Mouse (Mus musculus): Measurements from ENCODE around the gene Gabarapl1. TPM values are rescaled to one million over a fixed set of nuclear protein-coding genes. Genes with fewer than 3 reads are reported as not detected.
"Not testable (repeated sequence)": the region's sequence is repeated elsewhere in the genome, so short reads cannot be mapped to it uniquely, and the experiment has no call there.

The Gabarapl1 gene
- polyA plus RNA-seq (2016; fragmentation: Nextera tagmentation; extraction: Ambion mirVana): 44.9 and 46.5 TPM in 2 replicates

DNA sequence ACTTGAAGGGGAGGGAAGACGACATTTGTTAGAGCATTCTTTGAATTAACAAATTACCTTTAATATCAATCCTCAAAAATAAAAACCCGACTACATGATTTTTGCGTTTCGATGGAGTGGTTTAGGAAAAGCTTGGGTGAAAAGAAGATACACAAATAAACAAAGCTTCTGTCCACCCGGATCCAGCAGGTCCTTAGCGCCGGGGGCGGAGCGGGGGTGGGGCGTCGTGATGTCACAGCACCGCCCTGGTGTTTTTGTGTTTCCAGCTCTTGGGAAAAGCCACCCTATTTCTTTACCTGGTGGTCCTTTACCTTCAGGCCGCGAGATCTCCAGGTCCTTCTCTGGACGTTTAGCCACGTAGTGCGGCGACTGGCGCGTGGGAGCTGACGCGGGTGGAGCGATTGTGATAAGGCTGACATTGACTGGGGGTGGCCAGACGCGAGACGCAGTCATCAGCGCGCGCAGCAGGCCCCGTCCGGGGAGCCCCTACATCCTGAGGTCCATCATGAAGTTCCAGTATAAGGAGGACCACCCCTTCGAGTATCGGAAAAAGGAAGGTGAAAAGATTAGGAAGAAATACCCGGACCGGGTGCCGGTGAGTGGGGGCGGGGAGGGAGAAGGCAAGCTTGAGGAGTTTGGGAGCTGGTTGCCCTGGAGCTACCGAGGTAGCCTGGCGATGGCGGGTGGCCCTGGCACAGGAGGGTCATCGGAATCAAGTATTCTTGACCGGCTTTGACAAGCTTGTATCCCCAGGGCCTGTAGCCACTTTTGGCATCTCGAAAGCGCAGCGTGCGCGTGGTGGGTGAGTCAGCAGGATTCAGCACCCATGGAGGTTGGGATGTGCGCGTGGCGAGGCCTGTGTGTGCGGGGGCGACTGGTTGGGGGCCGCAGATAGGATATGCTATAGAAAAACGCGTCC is at the start of gene Gabarapl1:
Gene Gabarapl1, plus strand, starts transcription at position 219 of the 919 bp plus-strand sequence.
- Histone ChIP-seq H3K9me3 (no peaks in the 10 kb centered on the region), H3K27ac (replicated peaks) (peak within 1 kb of the TSS; percentile 86), H3K4me1 (peaks cover 19% of the 10 kb centered on the region), H3K27me3 (replicated peaks; ENCODE audit: low read depth, poor library complexity, severe bottlenecking) (no peaks in the 10 kb centered on the region), H3K4me3 (peak within 1 kb of the TSS; percentile 72), H3K36me3 (replicated peaks) (peaks cover 11% of the 10 kb centered on the region)
- DNase-seq (ENCODE audit: low spot score): peak; percentile 86
- WGBS: under 1% methylated on average over 55 of the region's 55 CpGs

DNA sequence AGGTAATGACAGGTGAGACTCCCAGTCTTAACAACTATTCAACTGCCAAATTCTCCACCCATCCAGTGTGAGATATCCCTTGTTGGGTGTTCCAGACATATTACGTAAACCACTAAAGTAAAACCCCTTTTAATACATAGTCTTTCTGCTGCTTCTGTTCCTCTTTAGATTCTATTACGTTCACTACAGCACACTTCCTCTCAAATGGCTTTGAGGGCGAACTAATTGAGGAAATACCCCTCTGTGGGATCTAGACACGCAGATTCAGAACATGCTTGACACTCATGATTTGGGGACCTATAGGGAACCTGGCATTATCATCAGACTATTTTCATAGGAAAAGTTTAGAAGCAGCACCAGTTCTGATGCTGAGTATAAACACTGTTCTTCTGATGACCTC is 38.0 kb upstream of the Gabarapl1 start:
- Histone ChIP-seq H3K9me3 (no peaks in the 10 kb centered on the region), H3K27me3 (replicated peaks; ENCODE audit: low read depth, poor library complexity, severe bottlenecking) (no peaks in the 10 kb centered on the region), H3K36me3 (replicated peaks) (no peaks in the 10 kb centered on the region), H3K4me3 (no peak overlapping the region), H3K27ac (replicated peaks) (no peak overlapping the region), H3K4me1 (no peaks in the 10 kb centered on the region)
- DNase-seq (ENCODE audit: low spot score): no peak
- 83% methylated on average over 4 of the region's 4 CpGs for WGBS

DNA sequence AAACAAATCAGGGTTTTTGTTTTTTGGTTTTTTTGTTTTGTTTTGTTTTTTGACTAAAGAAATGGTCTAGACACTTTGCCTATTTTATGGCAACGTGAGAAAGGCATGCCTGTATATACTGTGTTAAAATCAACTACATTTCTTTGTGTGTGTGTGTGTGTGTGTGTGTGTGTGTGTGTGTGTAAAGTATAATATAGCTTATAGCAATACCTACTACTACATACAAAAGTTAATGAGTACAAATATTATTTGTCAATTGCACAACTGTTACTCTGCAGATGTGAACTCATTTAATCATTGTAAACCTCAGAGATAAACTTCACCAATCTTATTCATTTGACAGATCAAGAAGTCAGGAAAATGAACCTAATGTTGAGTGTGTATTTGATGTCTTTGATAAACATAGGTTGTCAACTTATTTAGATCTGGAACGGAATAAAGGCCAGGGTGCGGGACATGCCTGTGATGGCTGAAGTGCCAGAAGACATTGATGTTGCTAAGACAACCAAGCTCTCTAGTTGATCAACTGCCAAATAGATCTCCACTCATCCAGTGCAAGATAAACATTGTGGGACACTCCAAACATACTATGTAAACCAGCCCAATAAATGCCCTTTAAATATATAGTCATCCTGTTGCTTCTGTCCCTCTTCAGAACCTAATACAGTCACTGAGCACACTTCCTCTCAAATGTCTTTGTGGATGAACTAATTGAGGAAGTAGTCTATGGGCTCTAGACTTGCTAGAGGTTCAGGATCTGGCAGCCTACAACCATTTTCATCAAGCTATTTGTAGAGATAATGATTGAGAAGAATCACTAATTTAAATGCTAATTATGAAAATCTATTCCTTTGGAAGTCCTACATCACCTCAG is 35.4 kb upstream of the Gabarapl1 start:
- Histone ChIP-seq H3K27me3 (replicated peaks; ENCODE audit: low read depth, poor library complexity, severe bottlenecking) (no peaks in the 10 kb centered on the region), H3K4me3 (no peak overlapping the region), H3K27ac (replicated peaks) (no peak overlapping the region), H3K9me3 (no peaks in the 10 kb centered on the region), H3K36me3 (replicated peaks) (no peaks in the 10 kb centered on the region), H3K4me1 (no peaks in the 10 kb centered on the region)
- no peak for DNase-seq (ENCODE audit: low spot score)
- WGBS: 94% methylated on average over 3 of the region's 3 CpGs

- WGBS: 92% methylated on average over 1 of the region's 1 CpGs
These were observed 33.4 kb upstream of the Gabarapl1 start for GRCm38 (mm10) chr6:129499516-129499915.

DNA sequence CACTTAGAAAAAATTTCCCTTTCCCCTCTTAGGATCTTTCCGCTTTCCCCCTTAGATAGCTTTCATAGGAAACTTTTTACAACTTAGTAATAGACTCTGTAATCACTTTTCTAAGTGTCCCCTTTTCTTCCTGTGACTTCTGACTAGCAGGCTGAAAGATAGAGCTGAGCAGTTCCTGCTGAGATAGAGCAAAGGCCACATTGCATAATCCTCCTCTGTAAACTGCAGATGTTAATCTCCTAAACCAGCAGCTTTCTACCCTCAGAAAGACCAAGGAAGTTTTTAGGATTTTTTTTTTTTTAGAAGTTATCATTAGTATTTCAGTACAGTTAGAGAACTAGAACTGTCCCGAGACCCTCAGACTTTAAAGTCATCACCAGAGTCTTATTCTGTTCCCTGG is 29.5 kb upstream of the Gabarapl1 start:
- H3K4me1 ChIP-seq: no peaks in the 10 kb centered on the region
- no peak for DNase-seq (ENCODE audit: low spot score)
- H3K27me3 ChIP-seq (replicated peaks; ENCODE audit: low read depth, poor library complexity, severe bottlenecking): no peaks in the 10 kb centered on the region
- H3K4me3 ChIP-seq: no peak overlapping the region
- H3K9me3 ChIP-seq: peaks cover 5% of the 10 kb centered on the region; the same call in 1 of the 2 replicates
- no peak overlapping the region for H3K27ac ChIP-seq (replicated peaks)
- H3K36me3 ChIP-seq (replicated peaks): no peaks in the 10 kb centered on the region
- WGBS: 80% methylated on average over 2 of the region's 2 CpGs

More at GRCm38 (mm10) chr6:129499516-129499915, 33.4 kb upstream of the Gabarapl1 start:
- H3K27me3 ChIP-seq (replicated peaks; ENCODE audit: low read depth, poor library complexity, severe bottlenecking); H3K36me3 ChIP-seq (replicated peaks); H3K4me3 ChIP-seq; H3K4me1 ChIP-seq; H3K9me3 ChIP-seq; DNase-seq (ENCODE audit: low spot score); H3K27ac ChIP-seq (replicated peaks): not testable (repeated sequence)

DNA sequence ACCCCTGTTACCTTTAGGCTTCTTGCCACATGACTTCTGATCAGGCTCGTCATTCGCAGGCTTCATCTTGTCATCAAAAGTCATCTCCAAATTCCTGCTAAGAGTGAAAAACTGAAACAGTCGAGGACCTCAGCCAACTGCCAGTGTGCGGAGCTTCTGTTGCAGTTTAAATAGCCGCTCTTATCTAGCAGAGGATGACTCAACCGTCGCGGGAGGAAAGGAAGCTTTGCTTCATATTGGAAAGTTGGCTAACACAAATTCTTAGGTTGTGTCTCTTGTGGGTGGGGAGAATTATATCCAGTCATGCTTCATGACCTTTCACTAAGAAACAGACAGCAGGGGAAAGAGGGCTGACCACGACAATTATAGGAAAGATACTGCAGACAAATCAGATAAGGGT is 25.9 kb upstream of the Gabarapl1 start, which contains the start of gene Olr1:
Gene Olr1, minus strand, starts transcription at position 142 of the 400 bp plus-strand sequence.
- H3K27me3 ChIP-seq (replicated peaks; ENCODE audit: low read depth, poor library complexity, severe bottlenecking): no peaks in the 10 kb centered on the region
- WGBS: 87% methylated on average over 9 of the region's 9 CpGs
- no peak within 1 kb of the TSS for H3K27ac ChIP-seq (replicated peaks)
- no peaks in the 10 kb centered on the region for H3K36me3 ChIP-seq (replicated peaks)
- no peak for DNase-seq (ENCODE audit: low spot score)
- no peaks in the 10 kb centered on the region for H3K4me1 ChIP-seq
- H3K4me3 ChIP-seq: no peak within 1 kb of the TSS
- peaks cover 5% of the 10 kb centered on the region; the same call in 1 of the 2 replicates for H3K9me3 ChIP-seq

DNA sequence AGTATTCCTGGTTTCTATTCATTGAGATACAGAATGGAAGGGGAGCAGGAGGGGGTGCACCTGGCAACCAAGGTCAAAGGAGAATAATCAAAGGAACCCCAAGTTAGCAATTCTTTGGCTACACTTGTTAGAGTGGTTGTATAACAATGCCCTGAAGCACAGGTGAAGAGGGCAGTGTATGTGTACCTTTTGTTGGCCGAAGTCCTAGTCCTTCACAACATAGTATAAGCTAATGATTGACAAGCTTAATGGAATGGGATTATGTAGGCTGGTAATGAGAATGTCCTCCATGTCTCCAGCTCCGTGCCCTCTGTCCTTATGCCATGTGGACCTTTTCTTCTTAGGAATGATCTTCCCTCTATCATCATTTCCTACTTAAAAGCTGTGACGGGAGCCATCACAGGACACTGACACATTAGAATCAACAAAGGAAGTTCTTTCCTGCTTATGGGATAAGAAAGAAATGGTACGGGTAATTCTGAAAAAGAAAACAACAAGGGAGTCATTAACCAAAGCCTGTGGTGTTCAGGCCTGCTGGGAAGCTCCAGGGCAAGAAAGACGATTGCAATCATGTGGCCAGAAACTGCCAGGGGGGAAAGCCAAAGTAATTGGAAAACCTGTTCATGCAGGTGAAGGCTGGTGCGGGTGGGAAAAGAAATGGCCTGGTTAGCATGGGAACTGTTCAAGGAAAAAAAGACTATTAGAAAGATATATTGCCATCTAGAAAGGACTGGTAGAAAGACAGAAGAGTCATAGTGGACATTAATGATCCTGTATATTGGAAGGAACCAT is 22.6 kb upstream of the Gabarapl1 start:
- WGBS: 70% methylated on average over 6 of the region's 6 CpGs
- Histone ChIP-seq H3K27ac (replicated peaks) (no peak overlapping the region), H3K27me3 (replicated peaks; ENCODE audit: low read depth, poor library complexity, severe bottlenecking) (no peaks in the 10 kb centered on the region), H3K9me3 (no peaks in the 10 kb centered on the region), H3K36me3 (replicated peaks) (no peaks in the 10 kb centered on the region), H3K4me1 (no peaks in the 10 kb centered on the region), H3K4me3 (no peak overlapping the region)
- DNase-seq (ENCODE audit: low spot score): no peak

DNA sequence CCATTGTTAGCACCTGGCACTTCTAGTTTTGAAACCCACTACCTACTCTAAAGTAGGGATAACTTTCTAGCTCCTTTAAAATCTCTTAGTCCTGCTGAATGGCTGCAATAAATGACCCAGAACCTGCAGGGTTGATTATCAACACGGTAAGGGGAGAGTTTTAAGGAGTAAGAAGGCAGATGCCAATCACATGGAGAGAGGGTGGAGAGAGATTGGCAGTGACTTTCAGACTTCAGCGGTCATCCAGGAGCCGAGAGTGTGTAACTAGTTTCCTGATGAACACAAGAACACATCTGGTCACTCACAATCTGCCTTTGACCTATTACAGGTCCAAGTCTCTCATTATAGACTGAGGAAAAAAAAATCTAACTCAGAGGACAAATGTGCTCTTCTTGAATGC is 20.6 kb upstream of the Gabarapl1 start, which contains the start of gene Tmem52b:
Gene Tmem52b, plus strand, starts transcription at position 189 of the 400 bp plus-strand sequence.
- Histone ChIP-seq H3K4me3 (no peak within 1 kb of the TSS), H3K9me3 (no peaks in the 10 kb centered on the region), H3K36me3 (replicated peaks) (no peaks in the 10 kb centered on the region), H3K27me3 (replicated peaks; ENCODE audit: low read depth, poor library complexity, severe bottlenecking) (no peaks in the 10 kb centered on the region), H3K27ac (replicated peaks) (no peak within 1 kb of the TSS), H3K4me1 (no peaks in the 10 kb centered on the region)
- WGBS: 65% methylated on average over 3 of the region's 3 CpGs
- no peak for DNase-seq (ENCODE audit: low spot score)

DNA sequence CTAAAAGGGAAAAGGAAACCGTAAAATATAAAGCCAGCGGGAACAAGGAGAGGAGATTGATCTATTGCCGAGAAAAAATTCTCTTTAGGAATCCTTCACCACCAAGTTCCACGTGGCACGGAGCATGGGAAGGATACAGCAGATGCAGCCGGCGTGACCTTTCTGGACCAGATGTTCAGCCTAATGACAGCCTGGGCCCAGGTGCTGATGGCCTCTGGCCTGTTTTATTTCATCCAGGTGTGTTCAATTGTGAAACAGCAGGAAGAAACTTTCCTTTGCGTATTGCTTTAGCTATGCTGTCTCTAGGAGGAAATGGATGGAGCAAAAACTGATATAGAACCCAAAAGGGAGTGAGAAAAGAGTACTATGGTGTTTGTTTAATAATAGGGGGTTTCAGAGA is 20.1 kb upstream of the Gabarapl1 start:
- H3K36me3 ChIP-seq (replicated peaks): no peaks in the 10 kb centered on the region
- no peaks in the 10 kb centered on the region for H3K4me1 ChIP-seq
- no peaks in the 10 kb centered on the region for H3K9me3 ChIP-seq
- peak; percentile 17 for DNase-seq (ENCODE audit: low spot score)
- no peak overlapping the region for H3K27ac ChIP-seq (replicated peaks)
- WGBS: 65% methylated on average over 8 of the region's 8 CpGs
- no peak overlapping the region for H3K4me3 ChIP-seq
- no peaks in the 10 kb centered on the region for H3K27me3 ChIP-seq (replicated peaks; ENCODE audit: low read depth, poor library complexity, severe bottlenecking)

DNA sequence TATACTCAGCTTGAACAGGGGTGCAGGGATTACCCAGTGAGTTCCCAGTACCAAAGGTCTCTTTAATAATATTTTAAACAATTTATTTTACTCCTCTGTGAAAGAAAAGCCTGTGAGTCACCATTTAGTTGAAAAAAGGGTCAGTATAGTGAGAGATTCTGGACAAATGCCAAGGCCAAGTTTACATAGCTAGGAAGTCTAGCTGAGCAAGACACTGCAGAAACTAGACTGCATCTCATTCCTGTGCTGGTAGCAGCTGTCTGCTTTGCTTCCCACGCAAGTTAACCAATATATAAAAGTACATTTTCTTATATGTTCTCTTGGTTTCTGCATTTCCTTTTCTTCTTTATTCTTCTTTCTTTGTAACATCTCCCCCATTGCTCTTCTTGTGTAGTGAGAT is 19.6 kb upstream of the Gabarapl1 start:
- H3K27ac ChIP-seq (replicated peaks): no peak overlapping the region
- no peaks in the 10 kb centered on the region for H3K9me3 ChIP-seq
- DNase-seq (ENCODE audit: low spot score): no peak
- no peaks in the 10 kb centered on the region for H3K36me3 ChIP-seq (replicated peaks)
- no peaks in the 10 kb centered on the region for H3K4me1 ChIP-seq
- H3K4me3 ChIP-seq: no peak overlapping the region
- WGBS: 87% methylated on average over 1 of the region's 1 CpGs
- H3K27me3 ChIP-seq (replicated peaks; ENCODE audit: low read depth, poor library complexity, severe bottlenecking): no peaks in the 10 kb centered on the region

GRCm38 (mm10) chr6:129514376-129514775 is 18.6 kb upstream of the Gabarapl1 start:
- Histone ChIP-seq H3K27ac (replicated peaks) (no peak overlapping the region), H3K27me3 (replicated peaks; ENCODE audit: low read depth, poor library complexity, severe bottlenecking) (no peaks in the 10 kb centered on the region), H3K36me3 (replicated peaks) (no peaks in the 10 kb centered on the region), H3K9me3 (no peaks in the 10 kb centered on the region), H3K4me1 (no peaks in the 10 kb centered on the region), H3K4me3 (no peak overlapping the region)
- WGBS: 79% methylated on average over 2 of the region's 2 CpGs
- DNase-seq (ENCODE audit: low spot score): no peak

GRCm38 (mm10) chr6:129515068-129515467 is 17.9 kb upstream of the Gabarapl1 start:
- Histone ChIP-seq H3K4me3 (no peak overlapping the region), H3K9me3 (no peaks in the 10 kb centered on the region), H3K36me3 (replicated peaks) (no peaks in the 10 kb centered on the region), H3K27ac (replicated peaks) (no peak overlapping the region), H3K4me1 (no peaks in the 10 kb centered on the region), H3K27me3 (replicated peaks; ENCODE audit: low read depth, poor library complexity, severe bottlenecking) (no peaks in the 10 kb centered on the region)
- 91% methylated on average over 3 of the region's 3 CpGs for WGBS
- DNase-seq (ENCODE audit: low spot score): no peak

All from embryonic facial prominence, embryonic 10.5 days (tissue).